Mouse (Mus musculus) embryonic facial prominence, embryonic 12.5 days (tissue): ENCODE data around the gene Trak1. TPM values are rescaled to one million over a fixed set of nuclear protein-coding genes. Genes with fewer than 3 reads are reported as not detected.

ENCODE experiments used
- ATAC-seq: fragments of 200-750 bp; cut with Nextera tagmentation; 2 replicates; pipeline ENCODE4 v1.8.0; 2017; ENCODE audit not compliant: insufficient number of reproducible peaks, insufficient read depth, low FRiP score, low TSS enrichment
- H3K27ac ChIP-seq: fragments of 300-500 bp; sonication (generic); 2 replicates; pipeline ENCODE4 v1.5.1; 2016; ENCODE audit warnings: mild to moderate bottlenecking
- H3K27me3 ChIP-seq: fragments of 300-500 bp; sonication (generic); 2 replicates; pipeline ENCODE4 v1.6.1; 2016; ENCODE audit warnings: mild to moderate bottlenecking, moderate library complexity
- H3K36me3 ChIP-seq: fragments of 300-500 bp; sonication (generic); 2 replicates; pipeline ENCODE4 v1.6.1; 2016; ENCODE audit warnings: mild to moderate bottlenecking
- H3K4me1 ChIP-seq: fragments of 300-500 bp; sonication (generic); 2 replicates; pipeline ENCODE4 v1.6.1; 2016
- H3K4me2 ChIP-seq: fragments of 300-500 bp; sonication (generic); replicated peaks from 2 replicates; pipeline ENCODE4 v1.6.1; 2016; ENCODE audit warnings: mild to moderate bottlenecking, moderate library complexity
- H3K4me3 ChIP-seq: fragments of 300-500 bp; sonication (generic); 2 replicates; pipeline ENCODE4 v1.5.1; 2016; ENCODE audit warnings: mild to moderate bottlenecking
- H3K9ac ChIP-seq: fragments of 300-500 bp; sonication (generic); 2 replicates; pipeline ENCODE4 v1.6.1; 2016; ENCODE audit warnings: mild to moderate bottlenecking, moderate library complexity
- H3K9me3 ChIP-seq: fragments of 300-500 bp; sonication (generic); 2 replicates; pipeline ENCODE4 v1.6.1; 2016; ENCODE audit warnings: mild to moderate bottlenecking, moderate library complexity
- WGBS: fragments of 180-500 bp; shearing (Covaris S2); methylation state at CpG from one replicate; pipeline ENCODE4 v1.1.7; 2016; 5-methylcytosine and 5-hydroxymethylcytosine counted together
- polyA plus RNA-seq: library from polyadenylated mRNA; unstranded; fragments of >200 nt; fragmentation: Nextera tagmentation; extraction: Ambion mirVana; gene quantifications from 2 replicates; pipeline ENCODE4 v1.2.1, GENCODE M21; 2016

The Trak1 gene
- polyA plus RNA-seq, 1 experiment from 2014 or later = 20.0 TPM

GRCm38 (mm10) chr9:121380310-121380920 is 83.1 kb downstream of the Trak1 start:
- WGBS = 68% methylated on average over 11 of the region's 11 CpGs
- Histone ChIP-seq H3K27ac (no peak overlapping the region), H3K4me2 (no peak overlapping the region), H3K36me3 (no peaks in the 10 kb centered on the region), H3K4me1 (0 out of 2 replicates have a peak, but pooled peaks cover 2% of the 10 kb centered on the region), H3K4me3 (no peak overlapping the region), H3K27me3 (no peaks in the 10 kb centered on the region), H3K9ac (no peak overlapping the region), H3K9me3 (no peaks in the 10 kb centered on the region)
- no peak for ATAC-seq

- no peaks in the 10 kb centered on the region for H3K36me3 ChIP-seq
- 84% methylated on average over 17 of the region's 17 CpGs for WGBS
- H3K9me3 ChIP-seq = no peaks in the 10 kb centered on the region
- 0 out of 2 replicates have a peak, but pooled peaks cover 6% of the 10 kb centered on the region for H3K4me1 ChIP-seq
- no peak for ATAC-seq
- no peak overlapping the region for H3K4me2 ChIP-seq
- H3K9ac ChIP-seq = no peak overlapping the region
- no peak overlapping the region for H3K27ac ChIP-seq
- no peaks in the 10 kb centered on the region for H3K27me3 ChIP-seq
- no peak overlapping the region for H3K4me3 ChIP-seq
Measured at GRCm38 (mm10) chr9:121381678-121382297, 84.5 kb downstream of the Trak1 start.

- Histone ChIP-seq H3K4me3 (no peak overlapping the region), H3K4me1 (0 out of 2 replicates have a peak, but pooled peaks cover 6% of the 10 kb centered on the region), H3K27ac (no peak overlapping the region), H3K27me3 (no peaks in the 10 kb centered on the region), H3K36me3 (no peaks in the 10 kb centered on the region), H3K9ac (no peak overlapping the region), H3K9me3 (no peaks in the 10 kb centered on the region), H3K4me2 (no peak overlapping the region)
- WGBS = 89% methylated on average over 14 of the region's 14 CpGs
- ATAC-seq = no peak
Measured at GRCm38 (mm10) chr9:121382568-121382967, 85.3 kb downstream of the Trak1 start.

- Histone ChIP-seq H3K9me3 (no peaks in the 10 kb centered on the region), H3K4me1 (peaks cover 12% of the 10 kb centered on the region), H3K36me3 (no peaks in the 10 kb centered on the region), H3K27me3 (no peaks in the 10 kb centered on the region), H3K4me3 (no peak overlapping the region), H3K9ac (no peak overlapping the region), H3K27ac (no peak overlapping the region), H3K4me2 (no peak overlapping the region)
- ATAC-seq = no peak
- WGBS = 87% methylated on average over 9 of the region's 9 CpGs
Measured at GRCm38 (mm10) chr9:121383180-121383586, 85.9 kb downstream of the Trak1 start.

- H3K27ac ChIP-seq = no peak overlapping the region
- H3K4me1 ChIP-seq = peaks cover 18% of the 10 kb centered on the region
- no peaks in the 10 kb centered on the region for H3K9me3 ChIP-seq
- ATAC-seq = no peak
- no peaks in the 10 kb centered on the region for H3K27me3 ChIP-seq
- no peak overlapping the region for H3K4me3 ChIP-seq
- WGBS = 80% methylated on average over 7 of the region's 7 CpGs
- no peak overlapping the region for H3K4me2 ChIP-seq
- H3K36me3 ChIP-seq = no peaks in the 10 kb centered on the region
- no peak overlapping the region for H3K9ac ChIP-seq
Measured at GRCm38 (mm10) chr9:121384620-121385019, 87.3 kb downstream of the Trak1 start.

- 30% methylated on average over 16 of the region's 16 CpGs for WGBS
- Histone ChIP-seq H3K4me2 (no peak overlapping the region), H3K4me3 (no peak overlapping the region), H3K36me3 (no peaks in the 10 kb centered on the region), H3K9ac (peak overlapping the region; percentile 36; the same call in 1 of the 2 replicates), H3K27ac (peak overlapping the region; percentile 24; the same call in 1 of the 2 replicates), H3K4me1 (peaks cover 18% of the 10 kb centered on the region), H3K27me3 (no peaks in the 10 kb centered on the region), H3K9me3 (no peaks in the 10 kb centered on the region)
- ATAC-seq = no peak
Measured at GRCm38 (mm10) chr9:121385091-121385748, 87.9 kb downstream of the Trak1 start.

- Histone ChIP-seq H3K27ac (peak overlapping the region; percentile 24; the same call in 1 of the 2 replicates), H3K9ac (no peak overlapping the region), H3K36me3 (no peaks in the 10 kb centered on the region), H3K27me3 (no peaks in the 10 kb centered on the region), H3K4me3 (no peak overlapping the region), H3K9me3 (no peaks in the 10 kb centered on the region), H3K4me2 (no peak overlapping the region), H3K4me1 (peaks cover 18% of the 10 kb centered on the region)
- ATAC-seq = no peak
- 76% methylated on average over 12 of the region's 12 CpGs for WGBS
Measured at GRCm38 (mm10) chr9:121385749-121386350, 88.5 kb downstream of the Trak1 start.

- H3K27ac ChIP-seq = no peak overlapping the region
- H3K27me3 ChIP-seq = no peaks in the 10 kb centered on the region
- no peak for ATAC-seq
- H3K4me1 ChIP-seq = peaks cover 18% of the 10 kb centered on the region
- H3K9ac ChIP-seq = no peak overlapping the region
- no peak overlapping the region for H3K4me2 ChIP-seq
- 84% methylated on average over 9 of the region's 9 CpGs for WGBS
- no peaks in the 10 kb centered on the region for H3K36me3 ChIP-seq
- no peaks in the 10 kb centered on the region for H3K9me3 ChIP-seq
- H3K4me3 ChIP-seq = no peak overlapping the region
Measured at GRCm38 (mm10) chr9:121387539-121388272, 90.4 kb downstream of the Trak1 start.

- no peak overlapping the region for H3K9ac ChIP-seq
- no peak for ATAC-seq
- peaks cover 18% of the 10 kb centered on the region for H3K4me1 ChIP-seq
- no peaks in the 10 kb centered on the region for H3K9me3 ChIP-seq
- no peak overlapping the region for H3K4me2 ChIP-seq
- H3K27me3 ChIP-seq = no peaks in the 10 kb centered on the region
- no peak overlapping the region for H3K4me3 ChIP-seq
- H3K36me3 ChIP-seq = no peaks in the 10 kb centered on the region
- H3K27ac ChIP-seq = no peak overlapping the region
- WGBS = 71% methylated on average over 13 of the region's 13 CpGs
Measured at GRCm38 (mm10) chr9:121388273-121388931, 91.1 kb downstream of the Trak1 start.

- WGBS = 87% methylated on average over 10 of the region's 10 CpGs
Measured at GRCm38 (mm10) chr9:121389258-121389657, 92.0 kb downstream of the Trak1 start.

GRCm38 (mm10) chr9:121391898-121392297 is 94.6 kb downstream of the Trak1 start:
- Histone ChIP-seq H3K27me3 (no peaks in the 10 kb centered on the region), H3K4me2 (no peak overlapping the region), H3K9me3 (no peaks in the 10 kb centered on the region), H3K4me1 (peaks cover 12% of the 10 kb centered on the region), H3K27ac (no peak overlapping the region), H3K4me3 (no peak overlapping the region), H3K36me3 (no peaks in the 10 kb centered on the region), H3K9ac (no peak overlapping the region)
- WGBS = 94% methylated on average over 13 of the region's 13 CpGs
- no peak for ATAC-seq

More at GRCm38 (mm10) chr9:121389258-121389657, 92.0 kb downstream of the Trak1 start:
- no peak overlapping the region for H3K4me2 ChIP-seq
- H3K4me1 ChIP-seq = peaks cover 18% of the 10 kb centered on the region
- no peak for ATAC-seq
- no peak overlapping the region for H3K27ac ChIP-seq
- H3K4me3 ChIP-seq = no peak overlapping the region
- H3K36me3 ChIP-seq = no peaks in the 10 kb centered on the region
- no peaks in the 10 kb centered on the region for H3K27me3 ChIP-seq
- no peaks in the 10 kb centered on the region for H3K9me3 ChIP-seq
- no peak overlapping the region for H3K9ac ChIP-seq
